Mouse (Mus musculus) intestine, embryonic 16.5 days (tissue): Measurements from ENCODE around the gene Prr29. TPM values are rescaled to one million over a fixed set of nuclear protein-coding genes. Genes with fewer than 3 reads are reported as not detected.

Experiments
- ATAC-seq: fragments of 200-750 bp; cut with Nextera tagmentation; 2 replicates; pipeline ENCODE4 v1.8.0; 2017; ENCODE audit warnings: moderate TSS enrichment, moderate library complexity
- H3K27ac ChIP-seq: fragments of 300-500 bp; sonication (generic); 2 replicates; pipeline ENCODE4 v1.5.1; 2014; ENCODE audit warnings: mild to moderate bottlenecking, low read length
- H3K27me3 ChIP-seq: fragments of 300-500 bp; sonication (generic); replicated peaks from 2 replicates; pipeline ENCODE4 v1.6.1; 2014; ENCODE audit warnings: low read length, control low read depth, mixed read lengths; ENCODE audit not compliant: control insufficient read depth, insufficient read depth
- H3K36me3 ChIP-seq: fragments of 300-500 bp; sonication (generic); 2 replicates; pipeline ENCODE4 v1.6.1; 2014; ENCODE audit warnings: low read length, control low read depth; ENCODE audit not compliant: control insufficient read depth, insufficient read depth
- H3K4me1 ChIP-seq: fragments of 300-500 bp; sonication (generic); 2 replicates; pipeline ENCODE4 v1.6.1; 2014; ENCODE audit warnings: low read length, control low read depth, mixed read lengths; ENCODE audit not compliant: control insufficient read depth, insufficient read depth
- H3K4me2 ChIP-seq: fragments of 300-500 bp; sonication (generic); 2 replicates; pipeline ENCODE4 v1.6.1; 2014; ENCODE audit warnings: low read depth, low read length, control low read depth
- H3K4me3 ChIP-seq: fragments of 300-500 bp; sonication (generic); 2 replicates; pipeline ENCODE4 v1.5.1; 2014; ENCODE audit warnings: mild to moderate bottlenecking, low read length
- H3K9ac ChIP-seq: fragments of 300-500 bp; sonication (generic); 2 replicates; pipeline ENCODE4 v1.6.1; 2014; ENCODE audit warnings: low read depth, low read length
- H3K9me3 ChIP-seq: fragments of 300-500 bp; sonication (generic); 2 replicates; pipeline ENCODE4 v1.6.1; 2016; ENCODE audit warnings: low read length, control low read depth; ENCODE audit not compliant: control insufficient read depth
- WGBS: fragments of 180-500 bp; shearing (Covaris S2); extraction: QIAGEN DNeasy Blood & Tissue Kit; methylation state at CpG from one replicate; pipeline ENCODE4 v1.1.7; 2014; 5-methylcytosine and 5-hydroxymethylcytosine counted together
- polyA plus RNA-seq: library from polyadenylated mRNA; unstranded; fragments of >200 nt; fragmentation: Nextera tagmentation; extraction: Ambion mirVana; gene quantifications from 2 replicates; pipeline ENCODE4 v1.2.1, GENCODE M21; 2015

Gene Prr29
- polyA plus RNA-seq, 1 experiment from 2014 or later = 0.54 TPM

- H3K4me3 ChIP-seq = no peak overlapping the region
- H3K4me1 ChIP-seq = peaks cover 7% of the 10 kb centered on the region; the same call in 1 of the 2 replicates
- H3K36me3 ChIP-seq = no peaks in the 10 kb centered on the region
- H3K27ac ChIP-seq = no peak overlapping the region
- no peaks in the 10 kb centered on the region for H3K27me3 ChIP-seq
- no peak overlapping the region for H3K4me2 ChIP-seq
- no peak for ATAC-seq
- H3K9me3 ChIP-seq = no peaks in the 10 kb centered on the region
- no peak overlapping the region for H3K9ac ChIP-seq
- WGBS = 52% methylated on average over 3 of the region's 3 CpGs
These were observed 14.0 kb upstream of the Prr29 start for GRCm38 (mm10) chr11:106351253-106351652.

DNA sequence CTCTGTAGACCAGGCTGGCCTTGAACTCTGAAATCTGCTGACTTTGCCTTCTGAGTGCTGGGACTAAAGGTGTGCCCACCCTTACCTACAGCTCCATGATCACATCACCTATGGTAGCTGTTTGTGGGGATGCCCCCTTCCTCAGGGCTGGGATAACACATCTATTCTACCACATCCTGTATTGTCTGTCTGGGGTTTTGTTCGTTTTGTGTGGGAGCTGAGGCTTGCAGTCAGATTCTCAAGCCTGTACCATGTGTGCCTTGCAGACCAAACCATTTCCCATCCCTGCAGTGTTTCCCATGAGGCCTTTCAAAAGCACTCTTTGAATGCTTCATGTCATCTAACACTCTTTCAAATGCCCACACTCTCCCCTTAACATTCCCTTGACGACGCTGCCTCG is 13.3 kb upstream of the Prr29 start:
- Histone ChIP-seq H3K4me2 (no peak overlapping the region), H3K9ac (no peak overlapping the region), H3K36me3 (no peaks in the 10 kb centered on the region), H3K27ac (no peak overlapping the region), H3K27me3 (no peaks in the 10 kb centered on the region), H3K9me3 (no peaks in the 10 kb centered on the region), H3K4me1 (peaks cover 7% of the 10 kb centered on the region; the same call in 1 of the 2 replicates), H3K4me3 (no peak overlapping the region)
- WGBS = 81% methylated on average over 4 of the region's 4 CpGs
- no peak for ATAC-seq

GRCm38 (mm10) chr11:106353188-106353587 is 12.1 kb upstream of the Prr29 start, which contains the start of gene Scn4a:
Gene Scn4a (minus strand): TSS chr11:106353288.
- 84% methylated on average over 12 of the region's 12 CpGs for WGBS
- ATAC-seq = no peak
- Histone ChIP-seq H3K36me3 (no peaks in the 10 kb centered on the region), H3K27ac (no peak within 1 kb of the TSS), H3K9ac (no peak within 1 kb of the TSS), H3K4me1 (peaks cover 7% of the 10 kb centered on the region; the same call in 1 of the 2 replicates), H3K27me3 (no peaks in the 10 kb centered on the region), H3K4me2 (no peak within 1 kb of the TSS), H3K4me3 (no peak within 1 kb of the TSS), H3K9me3 (no peaks in the 10 kb centered on the region)

- H3K4me1 ChIP-seq = peaks cover 7% of the 10 kb centered on the region; the same call in 1 of the 2 replicates
- ATAC-seq = no peak
- H3K4me3 ChIP-seq = no peak overlapping the region
- no peaks in the 10 kb centered on the region for H3K36me3 ChIP-seq
- no peak overlapping the region for H3K9ac ChIP-seq
- H3K9me3 ChIP-seq = no peaks in the 10 kb centered on the region
- 41% methylated on average over 1 of the region's 1 CpGs for WGBS
- no peak overlapping the region for H3K27ac ChIP-seq
- no peak overlapping the region for H3K4me2 ChIP-seq
- no peaks in the 10 kb centered on the region for H3K27me3 ChIP-seq
These were observed 11.1 kb upstream of the Prr29 start for GRCm38 (mm10) chr11:106354181-106354580.

DNA sequence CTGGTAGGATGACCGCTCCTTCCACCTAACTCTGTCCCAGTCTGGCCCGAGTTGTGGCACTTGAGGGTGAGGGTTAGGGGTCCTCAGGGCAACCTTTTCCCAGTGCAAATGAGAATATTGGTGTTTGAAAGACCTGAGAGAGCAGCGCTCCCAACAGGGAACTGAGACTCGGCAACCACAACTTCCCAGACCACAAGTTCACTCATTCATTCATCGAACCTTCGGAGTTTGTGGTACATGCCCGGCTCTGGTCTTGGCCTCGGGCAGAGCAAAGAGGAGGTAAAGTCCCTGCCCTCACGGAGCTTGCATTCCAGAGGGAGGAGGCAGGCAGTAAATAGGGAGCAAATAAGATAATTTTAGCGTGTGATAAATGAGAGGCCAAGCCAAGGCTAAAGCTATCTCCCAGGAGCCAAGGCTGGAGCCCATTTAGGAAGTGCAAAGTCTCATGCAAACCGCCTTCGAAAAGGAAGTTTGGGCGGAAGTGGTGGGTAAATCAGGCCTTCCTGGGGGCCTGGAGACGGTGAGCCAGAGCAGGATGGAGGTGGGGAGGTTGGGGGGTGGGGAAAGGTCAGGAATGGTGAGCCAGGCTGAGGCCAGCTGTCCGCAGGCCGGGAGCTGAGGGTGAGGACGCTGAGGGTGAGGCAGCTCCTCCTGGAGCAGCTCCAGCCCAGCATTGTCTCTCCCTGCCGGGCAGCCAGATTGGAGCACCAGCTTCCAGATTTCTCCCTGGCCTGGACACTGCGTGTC is 9.7 kb upstream of the Prr29 start:
- no peaks in the 10 kb centered on the region for H3K9me3 ChIP-seq
- peaks cover 7% of the 10 kb centered on the region; the same call in 1 of the 2 replicates for H3K4me1 ChIP-seq
- no peaks in the 10 kb centered on the region for H3K27me3 ChIP-seq
- no peak overlapping the region for H3K9ac ChIP-seq
- H3K36me3 ChIP-seq = no peaks in the 10 kb centered on the region
- H3K4me3 ChIP-seq = no peak overlapping the region
- no peak overlapping the region for H3K27ac ChIP-seq
- 52% methylated on average over 19 of the region's 19 CpGs for WGBS
- H3K4me2 ChIP-seq = no peak overlapping the region
- no peak for ATAC-seq

- Histone ChIP-seq H3K36me3 (no peaks in the 10 kb centered on the region), H3K4me3 (no peak overlapping the region), H3K9ac (no peak overlapping the region), H3K27me3 (no peaks in the 10 kb centered on the region), H3K4me2 (no peak overlapping the region), H3K4me1 (peaks cover 7% of the 10 kb centered on the region; the same call in 1 of the 2 replicates), H3K9me3 (no peaks in the 10 kb centered on the region), H3K27ac (no peak overlapping the region)
- WGBS = 27% methylated on average over 5 of the region's 5 CpGs
- no peak for ATAC-seq
These were observed 5.9 kb upstream of the Prr29 start for GRCm38 (mm10) chr11:106359350-106359749.

- 12% methylated on average over 11 of the region's 11 CpGs for WGBS
- H3K27ac ChIP-seq = no peak overlapping the region
- no peaks in the 10 kb centered on the region for H3K36me3 ChIP-seq
- H3K4me1 ChIP-seq = no peaks in the 10 kb centered on the region
- no peaks in the 10 kb centered on the region for H3K9me3 ChIP-seq
- H3K27me3 ChIP-seq = no peaks in the 10 kb centered on the region
- H3K4me2 ChIP-seq = no peak overlapping the region
- ATAC-seq = no peak
- H3K9ac ChIP-seq = no peak overlapping the region
- no peak overlapping the region for H3K4me3 ChIP-seq
These were observed 560 bp upstream of the Prr29 start for GRCm38 (mm10) chr11:106364712-106365111.

DNA sequence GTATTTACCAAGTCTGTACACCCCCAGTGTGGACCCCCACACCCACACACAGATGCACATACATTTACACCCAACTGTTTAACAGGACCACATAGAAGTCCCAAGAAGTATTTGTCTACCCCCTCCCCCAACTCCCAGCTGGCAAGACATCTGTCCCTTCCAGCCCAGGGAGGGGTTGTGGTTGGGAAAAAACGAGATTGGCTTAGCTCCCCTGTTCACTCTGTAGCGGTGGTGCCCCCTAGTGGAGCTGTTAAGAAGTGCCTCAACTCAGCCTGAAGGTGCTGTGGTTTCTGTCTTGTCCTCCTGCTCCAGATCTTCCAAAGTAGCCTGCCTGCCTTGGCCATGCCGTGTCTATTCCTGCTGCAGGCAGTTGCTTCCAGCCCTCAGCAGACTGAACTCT is 1.0 kb downstream of the Prr29 start:
- WGBS = 11% methylated on average over 3 of the region's 3 CpGs
- Histone ChIP-seq H3K36me3 (no peaks in the 10 kb centered on the region), H3K27me3 (no peaks in the 10 kb centered on the region), H3K9ac (no peak overlapping the region), H3K9me3 (no peaks in the 10 kb centered on the region), H3K27ac (no peak overlapping the region), H3K4me1 (no peaks in the 10 kb centered on the region), H3K4me2 (no peak overlapping the region), H3K4me3 (no peak overlapping the region)
- no peak for ATAC-seq

- Histone ChIP-seq H3K27me3 (no peaks in the 10 kb centered on the region), H3K4me1 (peaks cover 10% of the 10 kb centered on the region), H3K9me3 (no peaks in the 10 kb centered on the region), H3K36me3 (no peaks in the 10 kb centered on the region), H3K4me3 (no peak overlapping the region), H3K9ac (peak overlapping the region; percentile 40; the same call in 1 of the 2 replicates), H3K4me2 (no peak overlapping the region), H3K27ac (peak overlapping the region; percentile 66)
- peak; percentile 55 for ATAC-seq
- 42% methylated on average over 11 of the region's 11 CpGs for WGBS
These were observed 8.7 kb downstream of the Prr29 start for GRCm38 (mm10) chr11:106373998-106374397.
